Mouse (Mus musculus) thymus, postnatal 25 days (tissue): ENCODE data around the gene Ppp6r1.
"Not testable (repeated sequence)": the region's sequence is repeated elsewhere in the genome, so short reads cannot be mapped to it uniquely, and the experiment has no call there.

ENCODE experiments used
- DNase-seq: peaks from one replicate; pipeline ENCODE4 v3.0.0; 2022

Gene Ppp6r1

GRCm38 (mm10) chr7:4612956-4613355 lies 45.9 kb downstream of the Ppp6r1 start:
- no peak for DNase-seq

GRCm38 (mm10) chr7:4612386-4612785 lies 46.4 kb downstream of the Ppp6r1 start:
- no peak for DNase-seq

GRCm38 (mm10) chr7:4611921-4612341 lies 46.9 kb downstream of the Ppp6r1 start:
- no peak for DNase-seq

GRCm38 (mm10) chr7:4611511-4611910 lies 47.3 kb downstream of the Ppp6r1 start:
- no peak for DNase-seq

- DNase-seq, result no peak
Measured at GRCm38 (mm10) chr7:4608002-4608401, 50.8 kb downstream of the Ppp6r1 start.

- DNase-seq, result no peak
Measured at GRCm38 (mm10) chr7:4603873-4604272, 54.9 kb downstream of the Ppp6r1 start, which contains the start of gene Ptprh. TSS of gene Ptprh (minus strand) at chr7:4604041.

- no peak for DNase-seq
Measured at GRCm38 (mm10) chr7:4602969-4603368, 55.9 kb downstream of the Ppp6r1 start.

GRCm38 (mm10) chr7:4597046-4597445 lies 61.8 kb downstream of the Ppp6r1 start:
- not testable (repeated sequence) for DNase-seq
